Mouse (Mus musculus) ES-E14 (cell line): ENCODE measurements at regions not wholly inside any gene's neighbourhood (a gene's known extent, or its start where the extent isn't known, plus 50 kb on each side); places are given as distances from the start of the nearest gene placed in this dataset.

Experiments used
- DNase-seq: peaks from one replicate; pipeline ENCODE4 v3.0.0-alpha.2; 2013; ENCODE audit warnings: low read depth, low spot score
- H3K27ac ChIP-seq: 2 replicates; pipeline ENCODE4 v1.5.1; 2012; ENCODE audit warnings: low read depth, mild to moderate bottlenecking, low read length, moderate library complexity, mixed read lengths; ENCODE audit not compliant: poor library complexity, insufficient read depth, severe bottlenecking
- H3K36me3 ChIP-seq: 2 replicates; pipeline ENCODE4 v1.6.1; 2012; ENCODE audit warnings: mild to moderate bottlenecking, low read length, moderate library complexity, mixed read lengths; ENCODE audit not compliant: control insufficient read depth, poor library complexity, insufficient read depth, severe bottlenecking
- H3K4me1 ChIP-seq, 2 experiments: fragments of 150-350 bp in 1 of 2; sonication (generic) in 1 of 2; 2 replicates each; pipeline ENCODE4 v1.6.1; 2012; ENCODE audit warnings: low read length in 2 of 2, mild to moderate bottlenecking in 1 of 2, mixed read lengths in 1 of 2; ENCODE audit not compliant: control insufficient read depth in 2 of 2, insufficient read depth in 2 of 2, poor library complexity in 1 of 2
- H3K4me3 ChIP-seq, 2 experiments: fragments of 150-350 bp in 1 of 2; sonication (generic) in 1 of 2; 2 replicates each; pipeline ENCODE4 v1.5.1; 2012; ENCODE audit warnings: low read length in 2 of 2, low read depth in 1 of 2, mild to moderate bottlenecking in 1 of 2, mixed read lengths in 1 of 2; ENCODE audit not compliant: insufficient read depth in 1 of 2, poor library complexity in 1 of 2, severe bottlenecking in 1 of 2
- H3K9ac ChIP-seq: 2 replicates; pipeline ENCODE4 v1.6.1; 2012; ENCODE audit warnings: low read depth, mild to moderate bottlenecking, low read length, mixed read lengths; ENCODE audit not compliant: poor library complexity, insufficient read depth, severe bottlenecking
- H3K9me3 ChIP-seq: fragments of 150-350 bp; sonication (generic); 2 replicates; pipeline ENCODE4 v1.6.1; 2012; ENCODE audit warnings: low read depth, mild to moderate bottlenecking, low read length; ENCODE audit not compliant: control insufficient read depth, insufficient read depth
- CHD2 ChIP-seq: IDR thresholded peaks from 2 replicates; pipeline ENCODE4 v1.6.1; 2014; ENCODE audit warnings: mild to moderate bottlenecking, low read depth, low read length, inconsistent platforms
- HCFC1 ChIP-seq: IDR thresholded peaks from 2 replicates; pipeline ENCODE4 v1.6.1; 2012; ENCODE audit warnings: low read length, inconsistent platforms, borderline replicate concordance; ENCODE audit not compliant: insufficient read depth
- MAFK ChIP-seq: IDR thresholded peaks from 2 replicates; pipeline ENCODE4 v1.6.1; 2014; ENCODE audit warnings: mild to moderate bottlenecking, low read depth, low read length, inconsistent platforms; ENCODE audit not compliant: insufficient read depth
- ZC3H11A ChIP-seq: IDR thresholded peaks from 2 replicates; pipeline ENCODE4 v1.6.1; 2012; ENCODE audit warnings: low read depth, mild to moderate bottlenecking, inconsistent platforms, low read length, borderline replicate concordance
- ZNF384 ChIP-seq: IDR thresholded peaks from 2 replicates; pipeline ENCODE4 v1.6.1; 2012; ENCODE audit warnings: low read depth, low read length, inconsistent platforms
- in situ Hi-C, 2 experiments: fragments of 600-800 bp; cut with MboI; formaldehyde crosslinking; loops; one replicate each; pipeline ENCODE4 v1.15.1; 2025; ENCODE audit warnings: low sequenced_read_pairs in 2 of 2, inconsistent platforms in 1 of 2; ENCODE audit not compliant: unreplicated experiment in 2 of 2

- no peak for DNase-seq
- in situ Hi-C loops, result no loop called here
- Histone ChIP-seq H3K4me3 (no peak overlapping the region), H3K4me1 (no peaks in the 10 kb centered on the region), H3K36me3 (no peaks in the 10 kb centered on the region), H3K9ac (no peak overlapping the region), H3K9me3 (no peaks in the 10 kb centered on the region), H3K27ac (no peak overlapping the region)
- TF ChIP-seq HCFC1 (no peak), ZNF384 (no peak), CHD2 (no peak), MAFK (no peak), ZC3H11A (no peak)
Observed at GRCm38 (mm10) chr1:48535044-48535443, 1642.4 kb upstream of the Slc39a10 start.

- no peak for DNase-seq
- TF ChIP-seq ZNF384 (no peak), ZC3H11A (no peak), MAFK (no peak), HCFC1 (no peak), CHD2 (no peak)
Observed at GRCm38 (mm10) chr1:48533326-48533725, 1640.7 kb upstream of the Slc39a10 start.

GRCm38 (mm10) chr1:48488756-48489155, 1596.1 kb upstream of the Slc39a10 start:
- in situ Hi-C loops, result no loop called here
- Histone ChIP-seq H3K9me3 (no peaks in the 10 kb centered on the region), H3K9ac (no peak overlapping the region), H3K36me3 (no peaks in the 10 kb centered on the region), H3K27ac (no peak overlapping the region), H3K4me1 (no peaks in the 10 kb centered on the region), H3K4me3 (no peak overlapping the region)
- TF ChIP-seq ZC3H11A (no peak), ZNF384 (no peak), HCFC1 (no peak), MAFK (no peak), CHD2 (no peak)
- peak; percentile 2 for DNase-seq

More at GRCm38 (mm10) chr1:48533326-48533725, 1640.7 kb upstream of the Slc39a10 start:
- no peak overlapping the region for H3K4me3 ChIP-seq
- H3K36me3 ChIP-seq, result no peaks in the 10 kb centered on the region
- no peaks in the 10 kb centered on the region for H3K9me3 ChIP-seq
- in situ Hi-C loops, result no loop called here
- H3K27ac ChIP-seq, result no peak overlapping the region
- no peaks in the 10 kb centered on the region for H3K4me1 ChIP-seq
- H3K9ac ChIP-seq, result no peak overlapping the region

DNA sequence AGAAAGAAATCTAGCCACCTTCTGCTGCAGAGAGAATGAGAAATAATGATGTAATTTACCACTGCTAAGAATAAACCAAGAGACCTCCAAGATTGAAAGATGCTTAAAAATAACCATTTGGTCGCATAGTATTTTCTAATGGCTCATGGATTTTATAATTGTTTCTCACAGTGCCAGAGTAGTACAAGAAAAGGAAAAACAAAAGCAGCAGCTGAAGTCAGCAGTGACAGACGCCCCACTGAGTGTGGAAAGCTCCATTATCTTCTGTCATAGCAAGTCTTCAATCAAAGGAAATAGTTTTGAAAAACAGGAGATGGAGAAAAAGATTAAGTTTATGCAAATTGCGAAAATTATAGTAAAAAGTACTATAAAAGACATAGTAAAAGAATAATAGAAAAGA, 1567.3 kb upstream of the Slc39a10 start:
- Histone ChIP-seq H3K4me3 (no peak overlapping the region), H3K9ac (no peak overlapping the region), H3K9me3 (no peaks in the 10 kb centered on the region), H3K36me3 (no peaks in the 10 kb centered on the region), H3K4me1 (no peaks in the 10 kb centered on the region), H3K27ac (no peak overlapping the region)
- in situ Hi-C loops, result no loop called here
- TF ChIP-seq MAFK (no peak), ZC3H11A (no peak), ZNF384 (no peak), HCFC1 (no peak), CHD2 (no peak)
- DNase-seq, result no peak
